ENCODE assay signal across 12 mouse cellular contexts in genomic region chr1:192220156-192220555, GRCm38 (mm10). TPM values are rescaled to one million over a fixed set of nuclear protein-coding genes. Genes with fewer than 3 reads are reported as not detected.
"Had no signal": no experiment of that assay in that cellular context is flagged by ENCODE, and none has a peak within 500 bp of the region (broad histone marks: within the 10 kb centered on the region; RNA-seq: fewer than 3 reads in every experiment).

No protein-coding gene starts in this region.

- DNase-seq: kidney, adult 9 months; kidney, postnatal 14 days; layer of hippocampus, adult 9-11 months; liver; lung, adult 18-20 months; lung, postnatal 10 days; lung, postnatal 36 days; thymus, adult 2 months; thymus, postnatal 14 days; thymus, postnatal 4 days had no signal

RNA-seq across cellular contexts. Expression of gene Kcnh1, which starts 29.6 kb away (rescaled TPM):
- polyA plus RNA-seq: liver, embryonic 12.5 days; liver, embryonic 15.5 days had no signal
